Mouse (Mus musculus): ENCODE measurements at regions not wholly inside any gene's neighbourhood (a gene's known extent, or its start where the extent isn't known, plus 50 kb on each side); places are given as distances from the start of the nearest gene placed in this dataset.

- no peak for DNase-seq
Observed at GRCm38 (mm10) chr13:28311248-28311647, 53.9 kb downstream of the Gm11361 start.

GRCm38 (mm10) chr13:28311658-28312057 is 54.3 kb downstream of the Gm11361 start:
- no peak for DNase-seq

GRCm38 (mm10) chr13:28312090-28312489 is 54.8 kb downstream of the Gm11361 start:
- DNase-seq = peak; percentile 1

- DNase-seq = no peak
Observed at GRCm38 (mm10) chr13:28313459-28313858, 56.1 kb downstream of the Gm11361 start.

- DNase-seq = no peak
Observed at GRCm38 (mm10) chr13:28314997-28315396, 57.7 kb downstream of the Gm11361 start.
